Mouse (Mus musculus): ENCODE measurements at regions not wholly inside any gene's neighbourhood (a gene's known extent, or its start where the extent isn't known, plus 50 kb on each side); places are given as distances from the start of the nearest gene placed in this dataset.

GRCm38 (mm10) chr4:12837097-12837426, 665.2 kb upstream of the Fam92a start:
- DNase-seq (ENCODE audit: low spot score in 2 of 2): no peak

GRCm38 (mm10) chr4:12836326-12837096, 664.7 kb upstream of the Fam92a start:
- DNase-seq (ENCODE audit: low spot score in 2 of 2): no peak

DNA sequence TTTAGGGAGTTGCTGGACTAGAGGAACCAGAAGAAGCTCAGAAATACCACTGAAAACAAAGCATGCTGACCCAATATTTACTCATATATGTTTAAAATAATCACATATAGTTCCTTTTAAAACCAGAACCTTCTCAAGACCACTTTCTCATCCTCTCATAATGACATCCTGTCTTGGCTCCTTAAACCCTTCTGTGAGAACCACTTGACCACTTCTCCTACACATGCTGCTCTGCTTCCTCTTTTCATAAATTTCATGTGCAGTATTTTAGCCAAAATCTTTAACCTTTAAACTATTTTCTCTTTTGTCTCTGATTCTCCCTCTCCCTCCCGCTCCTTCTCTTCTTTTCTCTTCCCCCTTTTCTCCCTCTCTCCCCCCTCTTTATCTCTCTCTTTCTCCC, 654.6 kb upstream of the Fam92a start:
- DNase-seq (ENCODE audit: low spot score in 2 of 2): no peak

DNA sequence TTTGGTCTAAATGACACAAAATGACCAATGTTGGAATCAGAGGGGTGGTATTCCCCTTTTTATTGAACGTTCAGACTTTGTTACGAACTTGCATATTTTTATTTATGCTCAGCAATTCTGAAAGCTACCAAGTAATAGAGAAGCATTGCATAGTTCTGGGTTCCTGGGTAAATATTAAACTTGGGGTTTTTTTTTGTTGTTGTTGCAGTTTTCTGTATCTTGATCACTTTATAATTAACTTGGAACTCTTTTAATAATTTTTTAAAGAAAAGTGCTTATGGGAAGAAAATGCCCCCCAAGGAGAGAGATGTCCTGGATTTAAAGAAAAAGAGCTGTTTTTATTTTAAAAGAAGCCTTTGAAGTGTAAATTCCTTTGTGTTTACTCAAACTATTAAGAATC, 642.4 kb upstream of the Fam92a start:
- no peak for DNase-seq (ENCODE audit: low spot score in 2 of 2)

DNA sequence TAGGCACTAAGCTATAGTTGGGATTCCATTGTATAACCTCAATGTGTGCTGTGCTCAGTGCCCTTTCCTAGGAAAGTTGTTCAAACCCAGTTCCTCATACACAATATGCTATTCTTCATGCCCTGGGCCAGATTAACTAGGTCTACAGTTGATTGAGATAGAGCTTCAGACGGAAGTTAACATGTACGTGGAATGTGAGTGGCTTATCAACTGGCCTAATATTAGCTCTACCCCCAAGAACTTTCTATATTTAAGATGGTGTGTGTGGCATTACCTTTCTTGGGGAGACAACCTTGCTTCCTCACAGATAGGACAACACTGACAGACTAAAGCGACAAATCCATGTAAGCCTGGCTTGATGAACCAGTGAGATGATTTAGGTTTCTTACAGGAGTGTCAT, 629.4 kb upstream of the Fam92a start:
- no peak for DNase-seq (ENCODE audit: low spot score in 2 of 2)

GRCm38 (mm10) chr4:12799564-12799963, 627.7 kb upstream of the Fam92a start:
- DNase-seq (ENCODE audit: low spot score in 2 of 2): peak; percentile 49 to 83

DNA sequence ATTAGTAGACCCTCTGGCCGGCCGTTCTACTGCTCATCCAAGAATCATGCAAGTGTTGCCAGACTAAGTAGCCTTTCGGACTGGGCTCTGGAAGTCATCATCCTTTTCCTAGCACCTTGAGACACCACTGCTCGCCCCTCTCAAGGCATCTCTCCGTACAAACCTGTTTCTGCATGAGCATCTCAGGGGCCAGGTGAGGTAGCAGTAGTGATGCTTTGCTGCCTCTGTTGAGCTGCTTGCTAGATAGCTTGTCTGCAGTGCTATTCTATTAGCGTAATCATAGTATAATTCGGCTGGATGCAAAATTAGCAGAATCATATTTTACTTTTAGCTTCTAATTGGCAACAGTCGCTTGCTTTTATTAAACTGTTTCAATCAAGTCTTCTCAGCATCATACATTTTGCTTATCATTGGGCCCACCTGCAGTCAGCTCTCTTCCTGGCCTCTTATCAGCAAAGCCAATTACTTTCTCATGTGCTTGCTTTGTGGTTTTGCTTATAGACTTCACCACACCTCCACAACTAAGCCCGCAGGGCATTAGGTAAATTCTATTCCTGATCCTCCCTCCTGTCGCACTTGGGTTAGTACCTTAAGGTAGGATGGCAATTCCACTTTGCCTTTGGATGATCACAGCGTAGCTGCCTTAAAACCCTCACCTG, 621.1 kb upstream of the Fam92a start:
- DNase-seq (ENCODE audit: low spot score in 2 of 2): no peak

GRCm38 (mm10) chr4:12791786-12792674, 620.2 kb upstream of the Fam92a start:
- no peak for DNase-seq (ENCODE audit: low spot score in 2 of 2)

DNA sequence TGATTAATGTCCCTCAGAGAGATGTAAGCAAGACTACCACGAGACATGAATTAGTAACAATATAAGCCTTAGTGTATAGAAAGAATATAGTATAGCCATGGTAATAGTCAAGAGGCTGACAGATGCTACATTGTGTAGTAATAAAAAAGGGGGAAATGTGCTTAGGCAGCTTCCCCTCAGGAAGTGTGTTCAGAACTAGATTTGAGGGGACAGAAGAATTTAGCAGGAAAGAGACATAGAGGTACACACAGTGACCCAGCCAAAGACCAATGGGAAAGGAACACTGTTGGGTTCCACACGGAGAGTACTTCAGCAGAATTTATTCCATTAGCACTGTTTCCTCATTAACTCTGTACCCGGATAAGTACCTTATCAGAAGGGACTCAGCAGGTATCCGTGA, 614.0 kb upstream of the Fam92a start:
- DNase-seq (ENCODE audit: low spot score in 2 of 2): no peak

DNA sequence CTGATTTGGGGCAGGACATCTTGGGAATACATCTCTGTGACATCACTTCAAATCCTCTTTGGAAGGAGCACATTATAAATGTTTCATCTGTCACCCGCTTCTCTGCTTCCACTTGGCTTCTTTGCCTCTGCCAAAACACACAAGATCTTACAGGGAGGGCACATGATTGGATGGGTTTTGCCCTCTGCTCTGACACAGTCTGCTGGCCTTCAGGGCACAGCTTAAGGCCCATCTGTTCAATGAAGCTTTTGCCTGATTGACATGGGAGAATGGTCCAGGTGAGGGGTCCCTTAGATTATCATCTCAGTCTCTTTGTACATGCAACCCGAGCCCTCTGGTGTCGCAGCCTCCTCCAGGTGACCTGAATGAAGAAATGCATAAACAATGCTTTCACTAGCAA, 612.7 kb upstream of the Fam92a start:
- DNase-seq (ENCODE audit: low spot score in 2 of 2): no peak

GRCm38 (mm10) chr4:12784068-12784467, 612.3 kb upstream of the Fam92a start:
- no peak for DNase-seq (ENCODE audit: low spot score in 2 of 2)

DNA sequence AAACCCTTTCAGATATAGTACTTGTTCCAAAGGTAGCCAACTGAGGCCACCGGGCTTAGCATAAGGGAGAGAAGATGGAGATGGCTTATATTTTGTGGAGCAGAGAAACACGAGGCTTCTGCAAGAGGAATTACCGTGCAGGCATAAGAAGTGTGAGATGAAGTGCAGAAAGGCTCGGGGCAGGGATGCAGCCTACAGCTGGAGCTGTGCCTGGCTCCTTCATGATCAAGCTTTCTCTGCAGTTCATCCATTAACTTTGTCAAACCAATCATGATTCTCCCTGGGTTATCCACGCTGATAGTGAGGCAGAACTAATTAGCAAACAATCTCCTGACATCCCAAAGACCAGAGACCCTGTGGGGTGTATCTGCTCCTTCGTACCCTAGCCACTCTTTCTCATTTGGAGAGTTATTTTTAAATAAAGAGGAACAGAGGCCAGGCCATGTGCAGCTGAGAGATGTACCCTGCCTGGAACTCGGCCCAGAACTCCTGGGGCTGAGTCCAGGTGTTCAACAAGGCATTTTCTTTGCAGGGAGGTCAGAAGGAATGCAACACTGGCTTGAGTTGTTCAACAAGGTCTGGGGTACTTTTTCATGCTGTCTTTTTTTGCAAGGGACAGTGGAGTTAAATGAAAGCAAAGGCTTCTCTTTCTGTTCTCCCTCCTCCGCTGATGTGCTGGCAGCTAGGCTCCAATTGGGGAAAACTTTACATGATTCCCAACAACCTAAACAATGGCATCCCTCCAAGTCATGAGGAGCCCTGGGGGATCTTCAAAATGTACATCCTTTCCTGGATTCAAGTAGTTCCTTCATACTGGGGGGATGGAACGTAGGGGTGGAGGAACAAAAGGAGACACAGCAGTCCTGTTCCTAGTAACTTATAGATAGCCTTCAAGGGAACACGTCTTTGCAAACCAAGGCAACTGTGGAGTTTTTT, 610.4 kb upstream of the Fam92a start:
- DNase-seq (ENCODE audit: low spot score in 2 of 2): no peak

DNA sequence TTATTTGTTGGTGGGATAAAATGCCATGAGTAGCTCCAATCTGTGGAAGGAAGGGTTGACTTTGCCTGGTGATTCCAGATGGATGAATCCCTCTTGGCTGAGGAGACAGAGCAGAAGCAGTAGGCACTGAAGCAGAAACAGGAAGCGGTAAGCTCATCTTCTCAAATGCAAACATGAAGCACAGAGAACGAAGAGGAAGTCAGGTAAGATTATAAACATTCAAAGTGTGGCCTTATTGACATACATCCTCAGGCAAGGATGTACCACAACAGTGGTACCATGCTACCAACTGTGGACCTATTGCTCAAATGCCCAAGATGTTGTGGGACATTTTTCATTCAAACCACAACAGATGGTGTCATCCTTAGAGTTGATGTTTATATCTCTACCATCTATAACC, 608.4 kb upstream of the Fam92a start:
- DNase-seq (ENCODE audit: low spot score in 2 of 2): no peak

DNA sequence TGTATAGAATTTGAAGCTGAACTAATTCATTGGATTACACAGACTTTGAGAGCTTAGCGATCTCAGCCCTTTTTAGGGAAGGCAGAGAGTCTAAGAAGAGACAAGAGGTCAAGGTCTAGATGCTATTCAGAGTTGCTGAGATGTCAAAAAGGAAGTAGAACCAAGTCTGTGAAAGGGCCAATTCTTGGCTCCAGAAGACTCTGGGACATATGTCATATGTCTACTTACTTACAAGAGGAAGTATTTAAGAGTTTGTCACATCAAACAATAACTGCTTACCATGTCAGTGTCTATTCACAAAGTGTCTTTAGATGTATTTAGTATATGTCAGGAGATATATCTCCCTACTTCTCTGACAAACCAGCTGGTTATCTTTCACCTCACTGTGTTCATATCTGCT, 607.4 kb upstream of the Fam92a start:
- no peak for DNase-seq (ENCODE audit: low spot score in 2 of 2)

DNA sequence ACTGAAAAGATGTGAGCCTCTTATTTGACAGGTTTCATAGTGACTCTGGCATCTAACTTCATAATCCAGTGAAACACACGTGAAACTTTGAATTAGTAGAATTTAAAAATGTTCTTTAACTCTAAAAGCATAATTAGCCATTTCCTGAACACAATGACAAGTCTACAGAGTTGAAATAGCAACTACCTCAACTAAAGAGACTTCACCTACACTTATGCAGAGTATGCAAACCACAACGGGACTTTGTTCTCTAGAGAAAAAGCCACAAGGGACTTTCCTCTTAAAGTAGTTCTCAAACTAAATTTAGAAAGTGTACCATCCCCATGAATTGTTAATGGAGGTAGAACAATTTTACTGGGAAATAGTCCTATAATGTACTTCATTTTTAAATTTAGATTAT, 606.3 kb upstream of the Fam92a start:
- no peak for DNase-seq (ENCODE audit: low spot score in 2 of 2)

DNA sequence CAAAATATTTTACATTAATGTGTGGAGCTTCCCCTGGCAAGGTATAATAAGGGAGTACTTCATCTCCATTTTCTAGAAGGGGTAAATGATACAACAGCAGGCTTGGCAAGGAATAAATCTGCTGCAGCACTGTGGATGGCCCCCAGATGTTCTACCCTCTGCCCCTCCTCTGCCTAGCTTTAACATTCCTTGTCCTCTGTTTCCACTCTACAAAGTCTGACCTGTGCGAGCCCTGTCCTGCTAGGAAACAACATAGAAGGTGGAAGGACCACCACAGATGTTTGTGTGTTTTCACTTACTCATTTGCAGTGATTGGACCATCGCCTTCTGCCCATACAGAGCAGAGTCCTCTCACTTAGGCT, 604.4 kb upstream of the Fam92a start:
- no peak for DNase-seq (ENCODE audit: low spot score in 2 of 2)

DNA sequence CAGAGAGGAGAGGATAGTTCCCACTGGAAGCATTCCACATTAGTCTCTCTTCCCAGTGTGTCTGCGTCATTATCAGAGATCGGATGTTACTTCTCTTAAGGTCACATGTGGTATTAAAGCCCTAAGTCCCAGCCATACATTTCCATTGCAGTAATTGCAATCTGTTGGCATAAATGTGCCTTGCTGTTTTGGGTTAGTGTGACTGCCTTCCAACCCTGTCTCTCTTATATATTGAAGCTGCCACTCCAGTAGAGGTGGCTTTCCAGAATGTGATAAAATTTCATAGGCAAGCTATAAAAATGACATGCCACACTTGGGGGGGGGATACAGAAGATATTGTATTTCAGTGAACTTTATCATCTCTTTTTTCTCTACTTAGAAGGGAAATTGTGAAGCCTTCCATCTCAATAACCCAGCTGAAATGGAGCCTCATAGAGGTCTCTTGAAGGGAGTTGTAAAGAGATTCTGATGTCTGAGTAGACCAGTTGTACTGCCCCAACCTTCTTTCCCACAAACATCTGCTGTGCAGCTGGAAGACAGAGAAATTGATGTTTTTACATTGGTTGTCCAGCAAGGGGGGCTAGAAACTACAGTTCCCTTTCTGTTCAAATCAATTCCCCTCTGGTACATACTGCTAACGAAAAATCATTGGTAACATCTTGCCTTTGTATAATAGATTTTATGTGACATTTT, 603.9 kb upstream of the Fam92a start:
- no peak for DNase-seq (ENCODE audit: low spot score in 2 of 2)

DNA sequence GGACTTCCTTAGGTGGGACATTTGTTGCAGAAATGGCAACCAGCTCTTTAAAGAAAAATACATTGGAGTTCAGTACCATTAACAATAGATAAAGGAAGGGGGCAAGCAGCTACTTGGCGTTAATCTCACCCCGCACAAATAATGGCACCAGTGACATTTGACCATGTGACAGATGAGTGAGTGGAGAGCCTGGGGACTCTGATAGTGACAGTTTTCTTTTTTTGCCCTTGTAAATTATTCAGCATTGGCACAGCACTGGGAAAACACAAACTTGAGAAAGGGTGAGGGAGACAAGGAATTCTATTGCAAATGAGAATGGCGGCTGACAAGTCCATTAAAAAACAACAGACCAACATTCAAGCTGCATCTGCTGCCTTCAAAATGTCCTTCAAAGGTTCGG, 603.3 kb upstream of the Fam92a start:
- no peak for DNase-seq (ENCODE audit: low spot score in 2 of 2)

DNA sequence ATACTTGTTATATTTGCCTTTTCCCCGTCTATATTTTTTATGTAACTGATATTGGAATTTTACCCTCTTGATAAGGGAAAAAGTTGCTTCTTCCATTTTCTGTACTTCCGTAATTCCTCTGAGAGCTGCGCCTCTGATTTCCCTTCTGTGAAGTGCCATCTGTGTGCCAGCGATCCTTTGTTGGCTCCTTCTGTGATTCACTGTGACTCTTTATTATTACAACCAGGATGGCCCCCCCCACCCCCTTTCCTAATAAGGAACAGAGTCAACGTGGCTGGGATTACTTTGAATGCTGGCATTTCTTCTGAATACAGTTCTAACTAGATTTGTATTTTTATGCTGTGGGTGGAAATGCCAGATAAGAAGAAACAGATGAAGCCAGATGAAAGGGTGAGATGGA, 602.9 kb upstream of the Fam92a start:
- DNase-seq (ENCODE audit: low spot score in 2 of 2): no peak

GRCm38 (mm10) chr4:12773201-12773600, 601.4 kb upstream of the Fam92a start:
- no peak for DNase-seq (ENCODE audit: low spot score in 2 of 2)

DNA sequence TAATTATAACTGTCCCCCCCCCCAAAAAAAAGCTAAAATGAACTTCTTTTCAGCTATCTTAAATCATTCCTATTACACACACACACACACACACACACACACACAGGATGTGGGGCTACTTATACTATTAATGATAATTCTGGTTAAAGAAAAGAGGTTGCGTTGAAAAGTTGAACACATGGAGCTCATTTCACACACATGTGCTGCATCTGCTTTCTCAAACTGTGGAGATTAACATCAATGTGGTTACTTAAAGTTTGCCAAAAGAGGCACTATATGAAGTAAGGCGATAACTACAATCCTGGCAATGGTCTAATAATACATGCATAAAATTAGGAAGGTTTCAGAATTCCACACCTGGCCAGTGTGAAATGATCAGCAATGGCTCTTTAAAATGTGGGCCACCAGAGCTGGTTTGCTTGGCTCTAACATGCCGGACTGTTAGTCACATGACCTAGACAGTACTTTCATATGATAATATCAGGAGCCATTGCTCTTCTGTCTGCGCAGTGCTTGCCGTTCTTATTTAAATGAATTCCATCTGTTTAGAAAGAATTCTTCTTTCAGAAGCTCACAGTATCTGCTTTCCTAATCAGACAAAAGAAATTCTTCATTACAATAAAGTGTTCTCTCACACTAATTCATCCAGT, 598.4 kb upstream of the Fam92a start:
- no peak for DNase-seq (ENCODE audit: low spot score in 2 of 2)
